Mouse (Mus musculus) lung, postnatal 25 days (tissue): ENCODE data around the gene Gm28557.
"Not testable (repeated sequence)": the region's sequence is repeated elsewhere in the genome, so short reads cannot be mapped to it uniquely, and the experiment has no call there.

Source experiments
- DNase-seq: peaks from one replicate; pipeline ENCODE4 v3.0.0; 2022; ENCODE audit warnings: low spot score

Gm28557 gene

DNA sequence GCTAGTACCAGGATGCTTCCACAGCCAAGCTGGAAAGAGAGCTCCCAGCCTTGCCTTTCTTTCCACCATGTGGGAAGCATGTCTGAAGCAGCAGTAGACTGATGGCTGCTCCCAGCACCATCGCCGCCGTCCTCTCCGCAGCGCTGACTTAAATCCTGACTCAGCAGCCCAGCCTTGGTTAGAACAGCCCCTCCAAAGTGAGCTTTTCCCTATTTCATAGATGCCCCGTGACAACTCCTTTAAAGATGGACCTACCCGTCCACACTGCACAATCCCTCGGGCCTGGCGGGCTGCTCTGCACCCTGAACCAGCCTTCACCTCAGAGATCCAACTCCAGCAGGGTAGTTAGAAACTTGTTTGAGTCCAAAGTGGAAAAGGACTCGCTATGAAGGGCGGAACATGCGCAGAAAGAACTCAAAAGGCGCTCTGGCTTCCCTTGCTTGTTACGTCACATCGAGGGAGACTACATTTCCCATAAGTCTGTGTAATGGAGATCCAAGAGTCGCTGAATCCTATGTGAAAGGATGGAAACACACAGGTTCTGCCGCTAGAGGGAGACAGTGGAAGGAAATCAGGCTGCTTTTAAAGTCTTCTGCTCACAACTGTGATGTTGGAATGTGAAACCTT lies at the start of gene Gm28557:
Gm28557 (minus strand) TSS at position 411 of the 627 bp plus-strand sequence.
- peak; percentile 97 for DNase-seq

DNA sequence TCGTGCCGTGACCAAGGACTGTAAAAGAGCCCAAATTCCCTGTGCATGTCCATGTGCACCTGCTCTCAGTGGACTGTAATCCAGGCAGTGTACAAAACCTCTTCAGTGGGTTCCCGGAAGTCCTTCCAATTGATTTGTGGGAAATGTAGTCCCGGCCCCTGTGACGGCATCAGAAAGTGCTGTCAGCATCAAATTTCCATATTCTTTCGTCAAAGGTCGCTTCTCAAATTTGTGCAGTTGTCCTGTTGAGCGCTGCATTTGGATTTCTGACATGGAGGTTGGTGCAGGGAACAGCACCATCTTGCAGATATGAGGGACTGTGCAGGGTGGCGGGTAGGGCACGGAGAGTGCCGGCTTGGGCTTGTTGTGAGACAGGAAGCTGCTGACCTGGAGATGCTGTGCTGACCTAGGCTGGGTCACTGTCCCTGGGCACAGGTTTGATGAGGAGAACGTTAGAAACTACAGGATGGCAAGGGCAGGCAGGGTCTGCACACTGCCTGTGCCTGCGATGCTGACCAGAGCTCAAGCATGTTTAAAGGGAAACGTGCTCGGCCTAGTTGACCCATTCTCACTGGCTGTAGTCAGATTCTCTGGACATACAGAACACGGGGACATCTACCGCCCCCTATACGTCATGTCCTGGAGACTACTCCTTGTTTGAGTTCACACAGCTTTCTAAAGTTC lies 19.8 kb upstream of the Gm28557 start:
- peak; percentile 89 for DNase-seq

- not testable (repeated sequence) for DNase-seq
These were observed 19.1 kb upstream of the Gm28557 start for GRCm38 (mm10) chr13:67127507-67127906.

GRCm38 (mm10) chr13:67124460-67124859 lies 16.1 kb upstream of the Gm28557 start:
- DNase-seq, result no peak

GRCm38 (mm10) chr13:67121360-67121759 lies 13.0 kb upstream of the Gm28557 start, which contains the start of gene Zfp759:
Zfp759 (plus strand) TSS chr13:67121660.
- not testable (repeated sequence) for DNase-seq

DNA sequence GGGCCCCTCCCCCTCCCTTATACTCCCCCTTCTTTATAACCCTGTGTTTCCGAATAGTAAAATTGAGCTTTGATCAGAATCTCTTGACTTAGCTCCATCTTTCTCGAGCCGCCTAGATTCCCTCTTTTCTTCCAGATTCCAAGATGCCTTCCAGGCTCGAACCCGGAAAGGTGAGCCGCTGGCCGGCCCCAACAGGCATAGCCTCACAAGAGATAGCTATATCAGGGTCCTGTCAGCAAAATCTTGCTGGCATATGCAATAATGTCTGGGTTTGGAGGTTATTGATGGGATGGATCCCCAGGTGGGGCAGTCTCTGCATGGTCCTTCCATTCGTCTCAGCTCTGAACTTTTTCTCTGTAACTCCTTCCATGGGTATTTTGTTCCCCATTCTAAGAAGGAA lies 7.8 kb upstream of the Gm28557 start, which contains the start of gene Rslcan18:
Rslcan18 (minus strand) TSS at position 101 of the 400 bp plus-strand sequence.
- not testable (repeated sequence) for DNase-seq

GRCm38 (mm10) chr13:67113287-67113686 lies 4.9 kb upstream of the Gm28557 start:
- no peak for DNase-seq

DNA sequence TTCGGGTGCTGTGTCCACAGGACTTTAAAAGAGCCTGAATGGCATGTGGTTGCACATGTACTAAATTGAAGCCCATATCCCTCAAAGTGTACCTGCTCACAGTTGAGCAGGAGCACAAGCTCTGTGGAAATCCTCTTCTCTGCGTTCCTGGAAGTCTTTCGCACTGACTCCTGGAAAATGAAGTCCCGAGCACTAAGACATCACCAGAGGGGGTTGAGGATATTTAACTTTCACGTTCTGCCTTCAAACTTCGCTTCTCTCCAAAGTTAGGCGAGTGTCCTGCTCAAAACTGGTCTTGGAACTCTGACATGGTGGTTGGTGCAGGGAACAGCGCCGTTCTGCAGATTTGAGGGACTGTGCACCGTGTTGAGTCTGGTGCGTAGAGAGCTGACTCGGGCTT lies 3.7 kb upstream of the Gm28557 start:
- peak; percentile 7 for DNase-seq

DNA sequence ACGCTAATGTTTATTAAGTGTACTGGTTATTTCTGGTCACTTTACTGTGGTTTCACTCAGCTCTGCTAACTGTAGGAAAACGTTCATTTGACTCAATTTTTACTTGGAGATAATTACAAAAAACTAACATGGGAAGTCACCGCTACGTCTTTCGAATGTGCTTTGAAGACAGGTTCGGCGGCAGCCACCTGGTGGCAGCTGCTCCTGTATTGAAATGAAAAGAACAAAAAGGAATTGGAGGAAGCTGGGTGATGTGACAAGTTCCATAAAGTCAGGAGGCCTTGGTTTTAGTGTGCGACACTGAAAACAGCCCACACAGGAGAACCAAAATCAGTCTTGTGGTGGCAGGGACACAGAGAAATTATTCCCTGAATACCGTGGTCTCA lies 410 bp upstream of the Gm28557 start:
- no peak for DNase-seq

- DNase-seq, result no peak
These were observed 723 bp downstream of the Gm28557 start for GRCm38 (mm10) chr13:67107681-67108080.

GRCm38 (mm10) chr13:67097876-67098275 lies 10.5 kb downstream of the Gm28557 start, which contains the start of gene Zfp708:
Zfp708 (minus strand) TSS chr13:67097976.
- no peak for DNase-seq

DNA sequence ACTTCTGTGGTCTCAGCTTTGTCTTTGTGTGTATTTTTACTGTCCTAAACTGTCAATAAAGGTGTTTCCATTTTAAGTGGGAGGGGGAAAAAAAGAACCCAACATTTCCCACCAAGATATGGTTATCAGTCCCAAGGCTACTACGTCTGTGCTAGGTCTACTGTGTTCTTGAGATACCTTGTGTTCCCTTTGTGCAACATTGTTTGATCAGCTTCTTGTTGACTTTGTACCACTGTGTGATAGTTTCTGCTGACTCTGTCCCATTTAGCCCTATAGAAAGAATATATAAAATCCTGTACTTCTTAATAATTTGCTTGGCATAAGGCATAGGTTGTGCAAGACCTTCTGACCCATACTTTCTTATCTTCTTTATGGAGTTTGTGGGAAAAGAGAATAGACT lies 18.2 kb downstream of the Gm28557 start:
- DNase-seq, result no peak

DNA sequence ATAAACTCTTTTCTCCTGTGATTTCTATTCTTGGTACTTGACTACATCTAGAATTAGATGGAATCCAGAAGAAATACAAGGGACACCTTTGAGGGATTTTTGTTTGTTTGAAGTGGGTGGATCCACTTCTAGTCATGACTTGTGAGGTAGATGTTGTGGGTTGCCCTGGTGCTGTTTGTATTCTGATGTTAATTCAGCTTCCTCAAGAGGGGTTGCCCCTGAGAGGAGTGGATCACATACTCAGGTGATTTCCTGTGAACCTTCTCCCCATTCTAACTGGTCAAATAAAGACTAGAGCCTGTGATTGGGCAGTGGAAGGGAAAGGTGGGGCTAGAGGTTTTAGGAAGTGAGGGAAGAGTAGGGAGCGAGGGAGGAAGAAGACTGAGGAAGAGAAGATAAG lies 26.5 kb downstream of the Gm28557 start:
- DNase-seq, result peak; percentile 11

- DNase-seq, result peak; percentile 87
These were observed 27.2 kb downstream of the Gm28557 start for GRCm38 (mm10) chr13:67081142-67081713.

DNA sequence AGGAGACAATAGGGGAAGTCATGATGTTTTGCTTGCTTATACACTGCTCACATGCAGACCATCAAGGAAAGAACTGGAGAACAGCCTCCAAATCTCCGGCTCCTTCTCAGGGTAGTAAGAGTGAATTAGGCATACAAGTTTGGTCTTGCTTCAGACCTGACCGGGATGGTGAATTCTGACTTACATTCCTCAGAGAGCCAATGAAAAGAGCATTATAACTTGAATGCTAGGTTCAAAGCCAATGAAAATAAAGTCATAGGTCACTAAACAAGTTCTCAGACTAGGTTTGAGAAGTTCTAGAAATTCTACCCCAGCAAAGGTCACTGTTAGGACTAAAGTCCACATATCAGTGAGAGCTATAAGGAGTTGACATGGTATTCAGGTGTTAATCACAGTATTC lies 31.2 kb downstream of the Gm28557 start:
- DNase-seq, result no peak

DNA sequence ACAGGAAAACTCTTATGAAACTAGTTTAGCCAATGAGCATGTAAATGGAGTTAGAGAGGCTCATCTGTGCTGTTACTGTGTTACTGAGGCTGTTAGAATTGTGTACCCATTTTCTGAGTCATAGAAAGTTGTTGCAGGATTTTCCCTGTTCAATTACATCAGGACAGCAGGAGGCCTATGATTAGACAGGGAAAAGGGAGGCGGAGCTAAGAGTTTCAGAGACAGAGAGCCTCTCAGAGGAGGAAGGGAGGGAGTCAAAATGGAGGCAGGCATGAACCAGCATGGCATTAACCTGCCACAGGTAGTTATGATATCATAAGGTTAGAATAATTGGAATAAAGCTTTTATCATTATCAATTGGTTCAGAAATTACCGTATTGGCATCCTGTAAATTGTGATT lies 35.6 kb downstream of the Gm28557 start:
- no peak for DNase-seq

DNA sequence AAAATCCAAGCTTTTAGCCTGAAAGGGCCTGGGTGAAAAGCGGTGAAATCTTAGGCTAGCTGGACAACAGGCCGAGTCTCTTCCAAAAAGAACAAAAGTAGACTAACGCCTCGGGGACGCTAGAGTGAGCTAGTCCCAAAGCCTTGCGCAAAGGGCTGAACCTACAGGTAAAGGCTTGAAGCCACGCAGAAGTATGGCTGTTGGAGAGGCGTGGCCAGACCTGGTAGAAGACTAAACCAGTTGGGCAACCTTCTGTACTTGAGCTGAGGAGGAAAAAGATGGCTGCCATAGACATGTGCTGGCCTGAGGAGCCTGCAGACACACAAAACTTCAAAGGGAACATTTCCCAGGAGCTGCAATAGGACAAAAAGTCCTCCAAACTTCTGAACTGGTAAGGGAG lies 43.0 kb downstream of the Gm28557 start:
- DNase-seq, result no peak

DNA sequence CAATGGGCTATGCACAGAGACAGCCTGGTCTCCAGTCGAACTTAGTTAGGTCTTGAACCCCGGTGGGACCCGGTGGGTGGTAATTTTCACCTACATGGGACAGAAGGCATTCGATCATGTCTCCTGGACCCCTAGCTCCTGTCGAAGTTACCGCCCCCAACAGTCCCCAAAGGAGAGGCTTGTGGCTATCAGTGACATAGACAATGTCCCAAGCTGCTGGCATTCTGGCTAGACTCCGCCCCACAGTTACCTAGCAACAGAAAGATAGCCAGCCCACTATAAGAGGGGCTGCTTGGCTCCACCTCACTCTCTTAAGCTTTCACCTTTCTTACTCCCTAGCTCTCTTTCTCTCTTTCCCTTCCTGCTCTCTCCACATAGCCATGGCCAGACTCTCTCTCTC lies 46.0 kb downstream of the Gm28557 start:
- DNase-seq, result no peak

DNA sequence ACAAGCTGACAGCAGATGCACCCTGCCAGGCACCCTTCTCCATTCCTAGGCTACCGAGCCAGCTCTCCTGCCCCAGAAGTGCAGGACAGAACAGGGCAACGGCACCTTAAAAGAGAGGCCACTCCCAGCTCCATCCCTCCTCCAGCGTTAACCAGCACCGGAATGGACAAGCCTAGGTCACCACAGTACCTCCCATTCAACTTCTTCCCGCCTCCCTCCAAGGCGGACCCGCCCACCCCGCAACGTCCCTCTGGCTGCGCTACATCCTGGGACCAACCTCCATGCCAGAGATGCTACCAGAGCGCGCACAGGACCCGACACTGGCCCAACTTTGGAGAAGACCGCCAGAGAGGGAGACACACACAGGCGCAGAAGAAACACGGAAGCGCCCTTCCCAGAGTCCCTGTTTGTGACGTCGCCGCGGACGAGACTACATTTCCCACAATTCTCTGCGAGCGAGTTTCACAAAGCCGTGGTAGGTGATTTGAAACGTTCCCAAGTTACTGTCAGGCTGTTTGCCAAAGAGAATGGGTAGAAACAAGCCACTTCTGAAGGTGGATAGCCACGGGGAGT lies 47.5 kb downstream of the Gm28557 start, which contains the start of gene Zfp712:
Zfp712 (minus strand) TSS at position 385 of the 573 bp plus-strand sequence.
- DNase-seq, result peak; percentile 95

DNA sequence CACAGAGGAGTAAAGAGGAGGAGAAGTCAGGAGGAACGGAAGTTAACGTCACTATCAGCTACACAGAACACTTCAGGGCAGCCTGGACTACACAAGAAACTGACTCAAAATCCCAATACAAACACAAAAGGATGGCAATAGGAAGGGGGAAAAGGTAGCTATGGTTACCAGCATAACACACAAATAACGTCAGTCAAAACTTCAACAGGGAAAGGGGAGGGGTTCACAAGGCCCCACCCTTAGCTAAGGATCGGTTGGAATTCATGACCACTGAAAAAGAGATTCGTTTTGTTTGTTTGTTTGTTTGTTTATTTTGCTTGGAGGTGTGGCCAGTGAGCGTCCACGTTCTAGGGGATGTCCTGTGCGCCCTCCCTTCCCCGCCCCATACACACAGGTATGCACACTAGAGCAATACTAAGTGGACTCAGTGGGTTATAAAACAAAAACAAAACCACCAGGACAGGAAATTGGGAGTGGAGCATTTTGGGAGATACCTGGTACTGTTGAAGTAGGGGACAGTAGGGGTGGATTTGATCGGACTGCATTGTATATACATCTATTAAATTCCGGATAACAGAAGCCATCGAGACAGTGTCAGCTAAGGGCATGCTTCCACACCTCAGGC lies 48.1 kb downstream of the Gm28557 start:
- peak; percentile 16 for DNase-seq
